ENCODE assay signal across 9 mouse cellular contexts in the genomic region with DNA sequence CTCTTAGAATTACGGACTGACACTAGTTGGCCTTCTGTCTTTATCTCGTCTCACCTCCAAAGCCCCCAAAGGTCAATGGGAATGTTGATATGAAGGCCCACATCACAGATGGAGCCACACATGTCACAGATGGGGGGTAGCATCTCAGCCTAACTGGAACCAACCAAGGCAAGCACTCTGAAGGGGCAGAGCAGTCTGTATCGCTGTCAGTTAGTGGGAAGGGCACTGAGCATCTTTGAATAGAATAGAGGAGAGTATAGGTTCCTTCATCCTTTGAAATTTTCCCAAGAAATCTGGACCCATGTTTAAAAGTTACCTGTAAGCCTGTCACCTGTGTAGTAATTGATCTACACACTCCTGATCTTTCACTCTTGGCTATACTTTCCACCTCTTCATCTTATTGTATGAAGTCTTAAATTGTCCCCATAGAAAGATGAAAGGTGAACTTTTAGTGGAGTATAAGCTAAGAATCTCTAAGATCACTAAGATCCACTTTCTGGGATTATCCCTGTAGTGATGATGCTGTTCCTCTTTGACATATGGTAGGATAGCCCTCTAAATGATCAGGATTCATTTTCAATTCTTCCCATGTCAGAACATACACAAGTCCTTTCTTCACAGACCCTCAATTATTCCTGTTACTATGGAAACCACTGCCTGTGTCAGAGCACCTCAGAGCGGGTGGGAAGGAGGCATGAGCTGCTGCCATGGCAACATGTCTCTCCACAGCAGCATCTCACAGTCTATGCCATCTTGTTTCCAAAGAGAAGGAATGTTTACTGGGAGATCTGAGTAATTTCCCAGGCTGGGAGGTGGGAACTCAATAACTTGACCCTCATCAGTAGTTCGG.
DNase-seq lines count a peak whose midpoint lies in the region; ATAC-seq and TF ChIP-seq lines count a peak whose summit lies in the region.
"Had no signal": no experiment of that assay in that cellular context is flagged by ENCODE, and none has a peak within 500 bp of the region (broad histone marks: within the 10 kb centered on the region; RNA-seq: fewer than 3 reads in every experiment).

No protein-coding gene starts in this region.

- DNase-seq in embryo, embryonic 10.5 days (ENCODE audit: low spot score), result peak; percentile 87
- DNase-seq in frontal cortex, adult 2 months (ENCODE audit: extremely low spot score in 1 of 2, low spot score in 1 of 2), result peak; percentile 72 to 74
- DNase-seq in left cerebral cortex, adult 11 months (ENCODE audit: low spot score), result peak; percentile 77
- DNase-seq in kidney, postnatal 4 days, result no peak
- DNase-seq in thymus, postnatal 10 days (ENCODE audit: low spot score in 2 of 2), result no peak

- H3K4me1 ChIP-seq in neural tube, embryonic 12.5 days, result peaks cover 13% of the 10 kb centered on the region
- H3K4me1 ChIP-seq in intestine, postnatal 0 days (replicated peaks; ENCODE audit: control insufficient read depth, insufficient read depth, low read length), result no peaks in the 10 kb centered on the region
- H3K4me1 ChIP-seq: limb, embryonic 13.5 days had no signal

- 0 out of 2 replicates have a peak, but pooled peaks cover 1% of the 10 kb centered on the region for H3K9me3 ChIP-seq in neural tube, embryonic 12.5 days
- no peaks in the 10 kb centered on the region for H3K9me3 ChIP-seq in intestine, postnatal 0 days (ENCODE audit: control insufficient read depth)
- H3K9me3 ChIP-seq: limb, embryonic 13.5 days had no signal

- H3K27ac ChIP-seq in neural tube, embryonic 12.5 days, result 0 out of 2 replicates have a peak overlapping the region, but pooled peaks have one; percentile 38
- H3K27ac ChIP-seq in intestine, postnatal 0 days (ENCODE audit: low read depth, low read length), result no peak overlapping the region
- H3K27ac ChIP-seq: limb, embryonic 13.5 days had no signal

- peak overlapping the region; percentile 36 for H3K4me2 ChIP-seq in neural tube, embryonic 12.5 days (replicated peaks)
- no peak overlapping the region for H3K4me2 ChIP-seq in intestine, postnatal 0 days (replicated peaks; ENCODE audit: low read depth)
- H3K4me2 ChIP-seq: limb, embryonic 13.5 days had no signal

- H3K27me3 ChIP-seq in neural tube, embryonic 12.5 days (replicated peaks), result 0 out of 2 replicates have a peak, but pooled peaks cover 7% of the 10 kb centered on the region
- H3K27me3 ChIP-seq in intestine, postnatal 0 days (replicated peaks; ENCODE audit: control insufficient read depth, insufficient read depth, low read length), result no peaks in the 10 kb centered on the region
- H3K27me3 ChIP-seq: limb, embryonic 13.5 days had no signal

- 48% methylated on average over 5 of the region's 5 CpGs for WGBS in neural tube, embryonic 12.5 days
- WGBS in intestine, postnatal 0 days, result 71% methylated on average over 5 of the region's 5 CpGs

- peak; percentile 98 for ATAC-seq in neural tube, embryonic 12.5 days (ENCODE audit: low FRiP score, low read depth)
- ATAC-seq in intestine, postnatal 0 days, result no peak
- ATAC-seq in monocyte, adult 5-6 weeks (replicated peaks; ENCODE audit: insufficient number of reproducible peaks, low FRiP score, low TSS enrichment, poor library complexity, severe bottlenecking), result no peak

- TF ChIP-seq CTCF in intestine, postnatal 0 days (IDR thresholded peaks at IDR 0.05; ENCODE audit: low read depth), result no peak

- no peak overlapping the region for H3K9ac ChIP-seq in neural tube, embryonic 12.5 days
- no peak overlapping the region for H3K9ac ChIP-seq in intestine, postnatal 0 days (ENCODE audit: low read depth, low read length)
- H3K9ac ChIP-seq: limb, embryonic 13.5 days had no signal

- no peak overlapping the region for H3K4me3 ChIP-seq in neural tube, embryonic 12.5 days
- H3K4me3 ChIP-seq in intestine, postnatal 0 days (ENCODE audit: low read depth, low read length), result no peak overlapping the region
- H3K4me3 ChIP-seq: limb, embryonic 13.5 days had no signal

- H3K36me3 ChIP-seq in neural tube, embryonic 12.5 days, result no peaks in the 10 kb centered on the region
- no peaks in the 10 kb centered on the region for H3K36me3 ChIP-seq in intestine, postnatal 0 days (ENCODE audit: control insufficient read depth, insufficient read depth)
- H3K36me3 ChIP-seq: limb, embryonic 13.5 days had no signal

Comparison
In these comparisons a context has a peak if more than half of its experiments do, and no peak if none do; other contexts are left out.
1. DNase-seq: peak in embryo, embryonic 10.5 days (single experiment), frontal cortex, adult 2 months (2 of 2) and left cerebral cortex, adult 11 months (single experiment); none in kidney, postnatal 4 days (0 of 2) and thymus, postnatal 10 days (0 of 2).